Mouse (Mus musculus) MEL (cell line): ENCODE measurements at regions not wholly inside any gene's neighbourhood (a gene's known extent, or its start where the extent isn't known, plus 50 kb on each side); places are given as distances from the start of the nearest gene placed in this dataset.

ENCODE experiments used
- DNase-seq: peaks from one replicate; pipeline ENCODE4 v3.0.0; 2011; ENCODE audit warnings: low read depth, low spot score
- H3K27ac ChIP-seq: 2 replicates; pipeline ENCODE4 v1.5.1; 2012; ENCODE audit warnings: low read depth, mild to moderate bottlenecking, control low read depth, low read length, moderate library complexity; ENCODE audit not compliant: control insufficient read depth
- H3K27me3 ChIP-seq, 2 experiments: fragments of 150-350 bp in 1 of 2; sonication (generic) in 1 of 2; 2 replicates each; pipeline ENCODE4 v1.6.1; 2012; ENCODE audit warnings: low read length in 2 of 2, mild to moderate bottlenecking in 2 of 2, improper control_type of control experiment in 1 of 2, moderate library complexity in 1 of 2; ENCODE audit not compliant: insufficient read depth in 2 of 2, control insufficient read depth in 1 of 2
- H3K36me3 ChIP-seq, 2 experiments: 2 replicates each; pipeline ENCODE4 v1.6.1; 2012 to 2014; ENCODE audit warnings: low read length in 2 of 2, improper control_type of control experiment in 1 of 2, inconsistent platforms in 1 of 2, mild to moderate bottlenecking in 1 of 2; ENCODE audit not compliant: insufficient read depth in 2 of 2, control insufficient read depth in 1 of 2
- H3K4me1 ChIP-seq, 2 experiments: fragments of 150-350 bp in 1 of 2; sonication (generic) in 1 of 2; 2 replicates each; pipeline ENCODE4 v1.6.1; 2012; ENCODE audit warnings: low read length in 2 of 2, improper control_type of control experiment in 1 of 2, mild to moderate bottlenecking in 1 of 2; ENCODE audit not compliant: insufficient read depth in 2 of 2, control insufficient read depth in 1 of 2
- H3K4me3 ChIP-seq, 2 experiments: fragments of 150-350 bp in 1 of 2; sonication (generic) in 1 of 2; 2 replicates each; pipeline ENCODE4 v1.5.1; 2012; ENCODE audit warnings: low read depth in 2 of 2, low read length in 2 of 2, mild to moderate bottlenecking in 2 of 2, moderate library complexity in 2 of 2, control low read depth in 1 of 2, improper control_type of control experiment in 1 of 2; ENCODE audit not compliant: control insufficient read depth in 1 of 2, insufficient read depth in 1 of 2
- H3K79me2 ChIP-seq: 2 replicates; pipeline ENCODE4 v1.6.1; 2012; ENCODE audit warnings: mild to moderate bottlenecking, low read length, moderate library complexity; ENCODE audit not compliant: control insufficient read depth, poor library complexity, insufficient read depth
- H3K9ac ChIP-seq: 2 replicates; pipeline ENCODE4 v1.6.1; 2012; ENCODE audit warnings: low read depth, mild to moderate bottlenecking, control low read depth, low read length, moderate library complexity; ENCODE audit not compliant: control insufficient read depth, poor library complexity, severe bottlenecking
- H3K9me3 ChIP-seq: fragments of 150-350 bp; sonication (generic); replicated peaks from 2 replicates; pipeline ENCODE4 v1.6.1; 2012; ENCODE audit warnings: mild to moderate bottlenecking, low read length, improper control_type of control experiment, moderate library complexity; ENCODE audit not compliant: insufficient read depth
- BHLHE40 ChIP-seq: IDR thresholded peaks from 2 replicates; pipeline ENCODE4 v1.6.1; 2012; ENCODE audit warnings: low read depth, mild to moderate bottlenecking, inconsistent platforms, low read length, improper control_type of control experiment, borderline replicate concordance
- CHD1 ChIP-seq: IDR thresholded peaks from 2 replicates; pipeline ENCODE4 v1.6.1; 2012; ENCODE audit warnings: low read depth, mild to moderate bottlenecking, inconsistent platforms, low read length, improper control_type of control experiment
- CTCF ChIP-seq, 3 experiments: IDR thresholded peaks in 2 of 3; conservative IDR thresholded peaks in 1 of 3; 2 replicates each; pipeline ENCODE4 v1.5.1; 2011 to 2012; ENCODE audit warnings: low read length in 3 of 3, low read depth in 2 of 3, mild to moderate bottlenecking in 2 of 3, improper control_type of control experiment in 1 of 3, inconsistent platforms in 1 of 3, mixed read lengths in 1 of 3, moderate library complexity in 1 of 3; ENCODE audit not compliant: control insufficient read depth in 1 of 3, insufficient read depth in 1 of 3, poor library complexity in 1 of 3, severe bottlenecking in 1 of 3
- E2F4 ChIP-seq: IDR thresholded peaks from 2 replicates; pipeline ENCODE4 v1.6.1; 2011; ENCODE audit warnings: low read depth, low read length, improper control_type of control experiment, borderline replicate concordance
- ELF1 ChIP-seq: IDR thresholded peaks from 2 replicates; pipeline ENCODE4 v1.6.1; 2014; ENCODE audit warnings: low read depth, mild to moderate bottlenecking, inconsistent platforms, low read length, improper control_type of control experiment, moderate library complexity
- GABPA ChIP-seq: IDR thresholded peaks from 2 replicates; pipeline ENCODE4 v1.6.1; 2012; ENCODE audit warnings: low read depth, mild to moderate bottlenecking, inconsistent platforms, low read length, improper control_type of control experiment, moderate library complexity
- GATA1 ChIP-seq: IDR thresholded peaks from 2 replicates; pipeline ENCODE4 v1.6.1; 2011; ENCODE audit warnings: low read depth, low read length, improper control_type of control experiment
- HCFC1 ChIP-seq: IDR thresholded peaks from 2 replicates; pipeline ENCODE4 v1.6.1; 2012; ENCODE audit warnings: low read depth, mild to moderate bottlenecking, inconsistent platforms, low read length, improper control_type of control experiment, moderate library complexity
- JUND ChIP-seq: IDR thresholded peaks from 2 replicates; pipeline ENCODE4 v1.6.1; 2011; ENCODE audit warnings: low read depth, mild to moderate bottlenecking, improper control_type of control experiment, low read length
- KAT2A ChIP-seq: conservative IDR thresholded peaks from 2 replicates; pipeline ENCODE4 v1.6.1; 2012; ENCODE audit warnings: low read depth, low read length, improper control_type of control experiment, inconsistent platforms
- MAX ChIP-seq: IDR thresholded peaks from 2 replicates; pipeline ENCODE4 v1.6.1; 2011; ENCODE audit warnings: low read length, improper control_type of control experiment
- MEF2A ChIP-seq: IDR thresholded peaks from 2 replicates; pipeline ENCODE4 v1.6.1; 2014; ENCODE audit warnings: low read depth, mild to moderate bottlenecking, inconsistent platforms, low read length, improper control_type of control experiment; ENCODE audit not compliant: poor library complexity, insufficient replicate concordance, severe bottlenecking; ENCODE audit errors: extremely low read depth
- MXI1 ChIP-seq: IDR thresholded peaks from 2 replicates; pipeline ENCODE4 v1.6.1; 2011; ENCODE audit warnings: mild to moderate bottlenecking, low read depth, low read length, improper control_type of control experiment
- MYB ChIP-seq: IDR thresholded peaks from 2 replicates; pipeline ENCODE4 v1.6.1; 2011; ENCODE audit warnings: mild to moderate bottlenecking, low read depth, low read length, improper control_type of control experiment
- NELFE ChIP-seq: IDR thresholded peaks from 2 replicates; pipeline ENCODE4 v1.6.1; 2011; ENCODE audit warnings: low read depth, low read length, improper control_type of control experiment
- NRF1 ChIP-seq: IDR thresholded peaks from 2 replicates; pipeline ENCODE4 v1.6.1; 2014; ENCODE audit warnings: low read depth, mild to moderate bottlenecking, inconsistent platforms, low read length, improper control_type of control experiment, moderate library complexity; ENCODE audit not compliant: poor library complexity, insufficient read depth, severe bottlenecking
- POLR2AphosphoS2 ChIP-seq: IDR thresholded peaks from 2 replicates; pipeline ENCODE4 v1.6.1; 2011; ENCODE audit warnings: low read length, improper control_type of control experiment
- POLR2AphosphoS5 ChIP-seq: IDR thresholded peaks from 2 replicates; pipeline ENCODE4 v1.6.1; 2012; ENCODE audit warnings: low read depth, borderline replicate concordance, mild to moderate bottlenecking, inconsistent platforms, low read length, moderate library complexity, mixed read lengths
- RCOR1 ChIP-seq: IDR thresholded peaks from 2 replicates; pipeline ENCODE4 v1.6.1; 2012; ENCODE audit warnings: low read depth, mild to moderate bottlenecking, inconsistent platforms, low read length, improper control_type of control experiment
- SIN3A ChIP-seq: IDR thresholded peaks from 2 replicates; pipeline ENCODE4 v1.6.1; 2012; ENCODE audit warnings: low read length, improper control_type of control experiment, inconsistent platforms
- TAL1 ChIP-seq: IDR thresholded peaks from 2 replicates; pipeline ENCODE4 v1.6.1; 2012; ENCODE audit warnings: mild to moderate bottlenecking, inconsistent platforms, low read length, moderate library complexity, mixed read lengths
- TBP ChIP-seq: IDR thresholded peaks from 2 replicates; pipeline ENCODE4 v1.8.0; 2011; ENCODE audit warnings: low read depth, low read length, improper control_type of control experiment
- USF2 ChIP-seq, 2 experiments: IDR thresholded peaks; 2 replicates each; pipeline ENCODE4 v1.6.1; 2011 to 2012; ENCODE audit warnings: improper control_type of control experiment in 2 of 2, low read length in 2 of 2, borderline replicate concordance in 1 of 2, inconsistent platforms in 1 of 2, low read depth in 1 of 2, mild to moderate bottlenecking in 1 of 2; ENCODE audit not compliant: insufficient read depth in 1 of 2
- ZMIZ1 ChIP-seq: IDR thresholded peaks from 2 replicates; pipeline ENCODE4 v1.6.1; 2012; ENCODE audit warnings: low read depth, mild to moderate bottlenecking, inconsistent platforms, low read length, improper control_type of control experiment, moderate library complexity
- ZNF384 ChIP-seq: IDR thresholded peaks from 2 replicates; pipeline ENCODE4 v1.6.1; 2012; ENCODE audit warnings: low read depth, mild to moderate bottlenecking, inconsistent platforms, low read length, improper control_type of control experiment

GRCm38 (mm10) chr9:80681709-80682108 lies 216.4 kb upstream of the Impg1 start:
- no peaks in the 10 kb centered on the region for H3K9me3 ChIP-seq
- no peak for TF ChIP-seq JUND
- TF ChIP-seq, all 39 proteins: peak for 0
- Histone ChIP-seq H3K4me1 (no peaks in the 10 kb centered on the region), H3K36me3 (no peaks in the 10 kb centered on the region), H3K27ac (no peak overlapping the region), H3K79me2 (no peaks in the 10 kb centered on the region), H3K4me3 (no peak overlapping the region), H3K27me3 (no peaks in the 10 kb centered on the region), H3K9ac (no peak overlapping the region)
- no peak for DNase-seq

GRCm38 (mm10) chr9:80671483-80671882 lies 206.2 kb upstream of the Impg1 start:
- Histone ChIP-seq H3K27me3 (no peaks in the 10 kb centered on the region), H3K27ac (no peak overlapping the region), H3K4me1 (no peaks in the 10 kb centered on the region), H3K9ac (no peak overlapping the region), H3K36me3 (no peaks in the 10 kb centered on the region), H3K79me2 (no peaks in the 10 kb centered on the region), H3K4me3 (no peak overlapping the region), H3K9me3 (no peaks in the 10 kb centered on the region)
- no peak for DNase-seq
- TF ChIP-seq NRF1, result no peak
- no peak for TF ChIP-seq MEF2A
- no peak for TF ChIP-seq HCFC1
- TF ChIP-seq ZNF384, result no peak
- TF ChIP-seq USF2 (IDR thresholded peaks at IDR 0.05; ENCODE audit: borderline replicate concordance in 1 of 2, insufficient read depth in 1 of 2, low read depth in 1 of 2, low read length in 2 of 2), result no peak
- TF ChIP-seq GATA1, result no peak
- no peak for TF ChIP-seq POLR2AphosphoS2
- no peak for TF ChIP-seq BHLHE40
- TF ChIP-seq ELF1, result no peak
- no peak for TF ChIP-seq SIN3A
- TF ChIP-seq RCOR1, result no peak
- TF ChIP-seq GABPA, result no peak
- TF ChIP-seq MYB, result no peak

- H3K27ac ChIP-seq, result no peak overlapping the region
- H3K9ac ChIP-seq, result no peak overlapping the region
- H3K9me3 ChIP-seq, result no peaks in the 10 kb centered on the region
- no peaks in the 10 kb centered on the region for H3K27me3 ChIP-seq
- no peak overlapping the region for H3K4me3 ChIP-seq
- H3K36me3 ChIP-seq, result no peaks in the 10 kb centered on the region
- H3K4me1 ChIP-seq, result no peaks in the 10 kb centered on the region
- H3K79me2 ChIP-seq, result no peaks in the 10 kb centered on the region
- no peak for DNase-seq
- TF ChIP-seq TAL1 (no peak), HCFC1 (no peak), POLR2AphosphoS5 (no peak), CHD1 (no peak), E2F4 (no peak), BHLHE40 (no peak), USF2 (IDR thresholded peaks at IDR 0.05; ENCODE audit: borderline replicate concordance in 1 of 2, insufficient read depth in 1 of 2, low read depth in 1 of 2, low read length in 2 of 2) (no peak), TBP (no peak), MXI1 (no peak), CTCF (IDR thresholded peaks at IDR 0.05 in 2 of 3, conservative IDR thresholded peaks at IDR 0.05 in 1 of 3; ENCODE audit: control insufficient read depth in 1 of 3, insufficient read depth in 1 of 3, low read depth in 2 of 3, low read length in 3 of 3, poor library complexity in 1 of 3, severe bottlenecking in 1 of 3) (no peak), NRF1 (no peak), KAT2A (no peak), ZMIZ1 (no peak), MAX (no peak), JUND (no peak), SIN3A (no peak), NELFE (no peak)
Observed at GRCm38 (mm10) chr9:80668575-80669248, 203.4 kb upstream of the Impg1 start.
